Mouse (Mus musculus): ENCODE data around the gene Jam3. TPM values are rescaled to one million over a fixed set of nuclear protein-coding genes. Genes with fewer than 3 reads are reported as not detected.
A peak's percentile ranks its signal among the peaks of the same experiment; 100 is the strongest.

Gene Jam3
- polyA plus RNA-seq, 1 experiment from 2014 or later, result 47.4 TPM

DNA sequence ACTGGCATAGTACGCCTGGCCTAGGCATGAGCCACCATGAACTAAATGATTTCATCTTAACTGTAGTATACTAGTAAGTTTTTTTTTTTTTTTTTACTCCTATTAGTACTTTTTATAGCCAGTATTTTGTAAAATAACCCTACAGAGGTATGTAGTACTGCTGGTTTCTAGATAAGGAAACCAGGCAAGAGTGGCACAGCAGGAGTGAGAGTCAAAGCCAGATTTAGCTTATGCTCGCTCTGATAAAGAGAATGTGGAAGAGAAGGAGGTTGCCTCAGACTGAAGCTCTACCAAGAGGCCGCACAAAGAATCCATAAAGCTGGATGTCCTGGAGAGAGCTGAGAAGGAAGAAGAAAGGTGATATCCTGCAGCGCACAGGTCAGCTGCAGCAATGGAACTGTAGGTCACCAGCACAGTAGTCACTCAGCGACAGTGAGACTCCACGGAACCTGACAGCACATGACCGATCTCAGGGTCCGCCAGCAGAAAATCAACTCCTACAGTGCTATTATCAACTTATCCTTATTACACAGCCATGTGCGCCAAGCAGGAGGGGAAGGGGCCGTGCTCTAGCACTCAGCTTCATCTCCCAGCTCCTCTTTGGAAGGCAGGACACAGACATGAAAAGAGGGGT is 14.7 kb downstream of the Jam3 start:
- H3K4me3 ChIP-seq, result no peak overlapping the region
- 78% methylated on average over 10 of the region's 10 CpGs for WGBS
- H3K4me2 ChIP-seq, result no peak overlapping the region
- no peaks in the 10 kb centered on the region for H3K27me3 ChIP-seq (replicated peaks)
- H3K9ac ChIP-seq, result peak overlapping the region; percentile 14; the same call in 1 of the 2 replicates
- H3K9me3 ChIP-seq (replicated peaks), result no peaks in the 10 kb centered on the region
- peaks cover 5% of the 10 kb centered on the region for H3K36me3 ChIP-seq
- peaks cover 30% of the 10 kb centered on the region for H3K4me1 ChIP-seq (replicated peaks)
- peak overlapping the region; percentile 72 for H3K27ac ChIP-seq (ENCODE audit: poor library complexity, severe bottlenecking)
- ATAC-seq (ENCODE audit: insufficient number of reproducible peaks, low FRiP score), result no peak

DNA sequence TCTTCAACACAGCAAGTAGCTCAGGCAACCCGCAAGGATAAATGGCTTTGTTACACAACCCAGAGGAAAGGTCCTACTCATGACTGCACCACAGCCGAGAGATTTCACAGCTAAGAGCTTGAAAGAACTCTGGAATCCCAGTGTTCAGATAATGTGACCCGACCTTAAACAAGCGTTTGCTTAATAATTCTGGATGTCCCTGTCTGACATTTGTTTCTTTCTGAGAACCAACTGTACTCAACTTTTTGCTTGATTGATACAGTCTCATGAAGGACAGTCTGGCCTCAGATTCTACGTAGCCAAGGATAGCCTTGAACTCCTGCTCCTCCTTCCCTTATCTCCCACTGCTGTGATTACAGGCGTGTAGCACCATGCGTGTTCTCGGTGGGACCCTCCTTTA is 18.6 kb downstream of the Jam3 start:
- Histone ChIP-seq H3K9me3 (replicated peaks) (no peaks in the 10 kb centered on the region), H3K4me3 (no peak overlapping the region), H3K9ac (no peak overlapping the region), H3K27me3 (replicated peaks) (no peaks in the 10 kb centered on the region), H3K4me1 (replicated peaks) (peaks cover 21% of the 10 kb centered on the region), H3K4me2 (no peak overlapping the region), H3K27ac (ENCODE audit: poor library complexity, severe bottlenecking) (no peak overlapping the region), H3K36me3 (peaks cover 5% of the 10 kb centered on the region)
- 64% methylated on average over 8 of the region's 8 CpGs for WGBS
- no peak for ATAC-seq (ENCODE audit: insufficient number of reproducible peaks, low FRiP score)

DNA sequence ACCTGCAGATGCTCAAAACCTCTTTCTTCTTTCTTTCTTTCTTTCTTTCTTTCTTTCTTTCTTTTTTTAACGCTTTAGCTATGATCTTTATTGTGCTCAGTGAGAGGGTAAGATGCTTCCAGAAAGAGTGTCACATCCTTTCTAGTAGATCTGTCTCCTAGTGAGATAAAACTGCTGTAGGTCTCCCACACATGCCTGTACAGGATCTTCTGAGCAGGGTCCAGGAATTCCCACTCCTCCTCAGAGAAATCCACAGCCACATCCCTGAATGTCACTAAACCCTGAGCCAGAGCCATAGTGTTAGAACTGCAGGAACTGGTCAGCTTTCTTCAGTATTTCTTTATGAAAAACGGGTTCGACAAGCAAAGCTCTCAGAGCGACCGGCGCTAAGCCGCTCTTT is 19.8 kb downstream of the Jam3 start:
- Histone ChIP-seq H3K4me1 (replicated peaks) (peaks cover 9% of the 10 kb centered on the region), H3K27me3 (replicated peaks) (no peaks in the 10 kb centered on the region), H3K27ac (ENCODE audit: poor library complexity, severe bottlenecking) (no peak overlapping the region), H3K4me2 (no peak overlapping the region), H3K9me3 (replicated peaks) (no peaks in the 10 kb centered on the region), H3K4me3 (no peak overlapping the region), H3K36me3 (peaks cover 3% of the 10 kb centered on the region), H3K9ac (no peak overlapping the region)
- 87% methylated on average over 7 of the region's 7 CpGs for WGBS
- ATAC-seq (ENCODE audit: insufficient number of reproducible peaks, low FRiP score), result no peak

DNA sequence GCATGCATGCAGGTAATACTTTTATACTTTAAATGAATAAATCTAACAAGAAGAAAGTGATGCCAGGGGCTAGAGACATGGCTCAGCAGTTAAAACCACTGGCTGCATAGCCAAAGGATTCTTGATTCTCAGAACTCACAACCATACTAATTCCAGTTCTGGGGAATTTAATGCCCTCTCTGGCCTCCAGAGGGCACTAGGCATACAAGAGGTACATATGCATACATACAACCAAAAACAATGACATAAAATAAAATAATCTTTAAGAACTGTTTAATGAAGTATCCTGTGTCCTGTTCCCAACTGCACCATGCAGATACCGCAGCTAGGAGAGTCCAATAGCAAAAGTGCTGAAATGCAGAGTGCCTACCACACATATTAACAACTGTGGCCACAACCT is 20.8 kb downstream of the Jam3 start:
- WGBS, result 74% methylated on average over 1 of the region's 1 CpGs
- no peak overlapping the region for H3K4me2 ChIP-seq
- H3K4me1 ChIP-seq (replicated peaks), result peaks cover 10% of the 10 kb centered on the region
- no peak overlapping the region for H3K27ac ChIP-seq (ENCODE audit: poor library complexity, severe bottlenecking)
- H3K36me3 ChIP-seq, result peaks cover 3% of the 10 kb centered on the region
- H3K4me3 ChIP-seq, result no peak overlapping the region
- no peaks in the 10 kb centered on the region for H3K27me3 ChIP-seq (replicated peaks)
- no peak for ATAC-seq (ENCODE audit: insufficient number of reproducible peaks, low FRiP score)
- no peak overlapping the region for H3K9ac ChIP-seq
- H3K9me3 ChIP-seq (replicated peaks), result no peaks in the 10 kb centered on the region

DNA sequence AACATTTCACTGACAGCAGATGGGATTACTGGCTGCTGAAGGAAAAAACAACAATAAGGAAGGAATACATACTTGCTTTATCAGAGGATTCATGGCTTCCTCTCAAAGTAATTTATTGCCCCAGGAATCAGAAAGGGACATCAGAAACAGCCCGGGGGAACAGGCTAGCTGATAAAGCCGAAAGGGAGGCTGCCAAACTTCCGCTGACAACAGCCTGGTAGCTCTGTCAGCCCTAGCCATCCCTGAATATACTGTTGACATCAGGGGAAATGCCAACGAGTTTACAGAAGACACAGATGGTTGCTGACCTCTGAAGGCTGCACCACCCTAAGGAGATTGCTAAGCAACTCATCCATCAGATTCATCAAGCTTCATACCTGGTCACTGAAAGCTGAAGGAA is 26.6 kb downstream of the Jam3 start:
- WGBS, result 48% methylated on average over 4 of the region's 4 CpGs
- H3K27ac ChIP-seq (ENCODE audit: poor library complexity, severe bottlenecking), result no peak overlapping the region
- peaks cover 5% of the 10 kb centered on the region for H3K9me3 ChIP-seq (replicated peaks)
- no peak for ATAC-seq (ENCODE audit: insufficient number of reproducible peaks, low FRiP score)
- peaks cover 22% of the 10 kb centered on the region for H3K4me1 ChIP-seq (replicated peaks)
- no peak overlapping the region for H3K4me3 ChIP-seq
- no peaks in the 10 kb centered on the region for H3K27me3 ChIP-seq (replicated peaks)
- peaks cover 6% of the 10 kb centered on the region for H3K36me3 ChIP-seq
- no peak overlapping the region for H3K9ac ChIP-seq
- no peak overlapping the region for H3K4me2 ChIP-seq

DNA sequence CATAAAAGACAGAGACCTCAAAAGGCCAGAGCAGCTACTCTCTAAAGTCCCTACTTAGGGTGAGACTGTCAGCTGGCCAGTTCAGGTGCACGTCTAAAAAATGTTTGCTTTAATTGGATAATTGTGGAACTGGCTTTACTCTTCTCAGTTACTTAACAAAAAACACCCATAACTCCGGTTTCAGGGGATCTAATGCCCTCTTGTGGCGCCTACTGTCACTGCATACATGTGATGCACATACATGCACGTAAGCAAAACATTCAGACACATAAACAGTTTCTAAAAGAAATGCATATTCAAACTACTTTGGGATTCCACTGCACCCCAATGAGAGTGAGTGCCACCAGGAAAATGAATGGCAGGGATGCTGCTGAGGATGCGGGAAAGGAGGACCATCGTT is 28.7 kb downstream of the Jam3 start:
- H3K9me3 ChIP-seq (replicated peaks), result peaks cover 5% of the 10 kb centered on the region
- H3K9ac ChIP-seq, result no peak overlapping the region
- H3K4me2 ChIP-seq, result no peak overlapping the region
- peaks cover 22% of the 10 kb centered on the region for H3K4me1 ChIP-seq (replicated peaks)
- WGBS, result 86% methylated on average over 6 of the region's 6 CpGs
- 0 out of 2 replicates have a peak, but pooled peaks cover 3% of the 10 kb centered on the region for H3K36me3 ChIP-seq
- no peak for ATAC-seq (ENCODE audit: insufficient number of reproducible peaks, low FRiP score)
- H3K4me3 ChIP-seq, result no peak overlapping the region
- no peak overlapping the region for H3K27ac ChIP-seq (ENCODE audit: poor library complexity, severe bottlenecking)
- no peaks in the 10 kb centered on the region for H3K27me3 ChIP-seq (replicated peaks)

DNA sequence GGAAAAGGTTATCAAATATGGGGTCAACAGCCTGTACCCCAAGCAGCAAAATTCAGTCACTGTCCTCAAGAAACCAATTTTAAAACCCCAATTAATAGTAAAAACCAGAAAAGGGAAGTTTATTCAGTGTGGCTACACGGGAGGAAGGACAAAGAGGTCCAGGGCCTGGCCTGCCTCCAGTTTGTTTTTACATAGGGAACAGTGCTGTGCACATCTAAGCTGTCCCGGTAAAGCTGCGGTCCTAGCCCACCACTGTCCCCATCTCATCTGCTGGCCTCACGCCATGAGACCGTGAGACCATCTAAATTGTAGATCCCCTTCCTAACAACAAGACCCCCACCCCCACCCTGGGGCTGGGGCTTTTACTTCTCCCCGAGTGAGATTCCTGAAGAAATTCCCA is 29.8 kb downstream of the Jam3 start:
- Histone ChIP-seq H3K27me3 (replicated peaks) (no peaks in the 10 kb centered on the region), H3K9ac (no peak overlapping the region), H3K36me3 (0 out of 2 replicates have a peak, but pooled peaks cover 3% of the 10 kb centered on the region), H3K27ac (ENCODE audit: poor library complexity, severe bottlenecking) (no peak overlapping the region), H3K4me3 (no peak overlapping the region), H3K4me1 (replicated peaks) (peaks cover 22% of the 10 kb centered on the region), H3K4me2 (no peak overlapping the region), H3K9me3 (replicated peaks) (peaks cover 7% of the 10 kb centered on the region)
- WGBS, result 56% methylated on average over 6 of the region's 6 CpGs
- no peak for ATAC-seq (ENCODE audit: insufficient number of reproducible peaks, low FRiP score)

DNA sequence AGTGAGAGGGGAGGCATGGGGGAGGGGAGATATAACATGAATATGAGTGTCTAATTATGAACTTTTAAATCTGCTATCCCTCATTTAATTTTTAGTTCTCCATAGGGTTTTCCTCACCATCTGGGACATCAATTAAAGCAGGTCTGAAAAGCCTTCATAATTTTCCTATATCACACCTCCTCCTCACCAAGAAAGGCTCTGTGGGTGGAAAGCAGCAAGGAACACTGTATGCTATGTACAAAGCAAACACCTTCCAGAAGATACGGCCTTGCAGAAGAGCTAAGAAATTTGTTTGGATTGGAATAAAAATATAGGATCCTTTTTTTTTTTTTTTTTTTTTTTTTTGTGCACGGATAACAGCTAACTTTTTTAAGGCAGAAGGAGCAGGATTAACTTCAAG is 31.3 kb downstream of the Jam3 start:
- Histone ChIP-seq H3K27me3 (replicated peaks) (no peaks in the 10 kb centered on the region), H3K4me1 (replicated peaks) (peaks cover 16% of the 10 kb centered on the region), H3K9me3 (replicated peaks) (peaks cover 7% of the 10 kb centered on the region), H3K36me3 (0 out of 2 replicates have a peak, but pooled peaks cover 3% of the 10 kb centered on the region), H3K9ac (no peak overlapping the region), H3K27ac (ENCODE audit: poor library complexity, severe bottlenecking) (no peak overlapping the region), H3K4me3 (no peak overlapping the region), H3K4me2 (no peak overlapping the region)
- WGBS, result 83% methylated on average over 2 of the region's 2 CpGs
- ATAC-seq (ENCODE audit: insufficient number of reproducible peaks, low FRiP score), result no peak

DNA sequence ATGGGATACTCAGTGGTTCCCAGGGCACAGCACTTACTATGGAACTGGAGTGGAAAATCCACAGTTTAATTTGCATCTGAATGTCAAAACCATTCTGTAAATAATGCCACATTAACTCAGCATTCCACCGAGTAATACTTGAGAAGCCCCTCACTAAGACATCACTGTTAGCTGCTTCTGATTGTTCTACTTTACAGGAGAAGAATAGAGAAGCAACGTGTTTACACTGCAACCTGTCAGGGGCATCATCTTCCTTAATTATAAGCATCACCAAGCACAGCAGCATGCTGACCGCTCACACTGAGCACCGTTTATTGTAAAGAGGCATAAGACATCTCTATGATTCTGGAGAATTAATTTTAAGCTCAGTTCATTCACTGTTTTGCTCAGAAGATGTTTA is 32.3 kb downstream of the Jam3 start:
- Histone ChIP-seq H3K27me3 (replicated peaks) (no peaks in the 10 kb centered on the region), H3K9me3 (replicated peaks) (peaks cover 7% of the 10 kb centered on the region), H3K4me3 (no peak overlapping the region), H3K4me1 (replicated peaks) (peaks cover 10% of the 10 kb centered on the region), H3K36me3 (0 out of 2 replicates have a peak, but pooled peaks cover 3% of the 10 kb centered on the region), H3K27ac (ENCODE audit: poor library complexity, severe bottlenecking) (no peak overlapping the region), H3K4me2 (no peak overlapping the region), H3K9ac (no peak overlapping the region)
- no peak for ATAC-seq (ENCODE audit: insufficient number of reproducible peaks, low FRiP score)
- 87% methylated on average over 4 of the region's 4 CpGs for WGBS

DNA sequence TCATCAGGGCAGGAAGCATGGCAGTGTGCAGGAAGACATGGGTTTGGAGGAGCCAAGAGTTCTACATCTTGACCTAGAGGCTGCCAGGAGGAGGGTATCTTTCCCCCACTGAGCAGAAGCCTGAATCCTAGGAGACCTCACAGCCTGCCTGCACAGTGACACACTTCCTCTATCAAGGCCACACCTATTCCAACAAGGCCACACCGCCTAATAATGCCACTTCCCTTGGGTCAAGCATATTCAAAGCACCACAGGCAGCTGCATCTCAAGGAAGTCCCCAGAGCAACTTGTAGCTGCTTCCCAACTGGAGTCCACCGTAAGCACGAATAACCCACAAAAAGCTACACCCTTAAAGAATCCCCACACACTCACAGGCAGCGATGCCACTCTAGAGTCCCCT is 33.1 kb downstream of the Jam3 start:
- Histone ChIP-seq H3K9ac (no peak overlapping the region), H3K4me2 (no peak overlapping the region), H3K27me3 (replicated peaks) (no peaks in the 10 kb centered on the region), H3K4me3 (no peak overlapping the region), H3K27ac (ENCODE audit: poor library complexity, severe bottlenecking) (no peak overlapping the region), H3K36me3 (0 out of 2 replicates have a peak, but pooled peaks cover 3% of the 10 kb centered on the region), H3K9me3 (replicated peaks) (peaks cover 7% of the 10 kb centered on the region), H3K4me1 (replicated peaks) (peaks cover 12% of the 10 kb centered on the region)
- no peak for ATAC-seq (ENCODE audit: insufficient number of reproducible peaks, low FRiP score)
- WGBS, result 78% methylated on average over 4 of the region's 4 CpGs

DNA sequence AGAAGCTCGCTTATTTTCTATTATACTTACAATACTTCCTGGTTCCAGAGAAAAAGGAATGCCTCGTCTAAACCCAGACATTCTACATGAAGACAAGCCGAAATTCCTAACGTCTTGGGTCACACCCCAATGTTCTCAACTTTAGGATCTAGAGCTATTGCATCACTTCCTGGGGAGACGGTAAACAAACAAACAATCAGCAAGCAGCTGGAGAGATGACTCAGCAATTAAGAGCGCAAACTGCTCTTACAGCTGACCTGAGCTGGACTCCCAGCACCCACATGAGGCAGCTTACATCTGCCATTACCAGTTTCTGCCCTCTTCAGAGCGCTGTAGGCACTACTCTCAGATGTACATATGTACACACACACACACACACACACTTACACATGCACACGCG is 34.0 kb downstream of the Jam3 start:
- H3K9me3 ChIP-seq (replicated peaks), result 0 out of 2 replicates have a peak, but pooled peaks cover 3% of the 10 kb centered on the region
- H3K4me2 ChIP-seq, result no peak overlapping the region
- ATAC-seq (ENCODE audit: insufficient number of reproducible peaks, low FRiP score), result no peak
- no peaks in the 10 kb centered on the region for H3K36me3 ChIP-seq
- no peak overlapping the region for H3K27ac ChIP-seq (ENCODE audit: poor library complexity, severe bottlenecking)
- WGBS, result 85% methylated on average over 9 of the region's 9 CpGs
- no peak overlapping the region for H3K4me3 ChIP-seq
- H3K27me3 ChIP-seq (replicated peaks), result no peaks in the 10 kb centered on the region
- no peak overlapping the region for H3K9ac ChIP-seq
- peaks cover 12% of the 10 kb centered on the region for H3K4me1 ChIP-seq (replicated peaks)

DNA sequence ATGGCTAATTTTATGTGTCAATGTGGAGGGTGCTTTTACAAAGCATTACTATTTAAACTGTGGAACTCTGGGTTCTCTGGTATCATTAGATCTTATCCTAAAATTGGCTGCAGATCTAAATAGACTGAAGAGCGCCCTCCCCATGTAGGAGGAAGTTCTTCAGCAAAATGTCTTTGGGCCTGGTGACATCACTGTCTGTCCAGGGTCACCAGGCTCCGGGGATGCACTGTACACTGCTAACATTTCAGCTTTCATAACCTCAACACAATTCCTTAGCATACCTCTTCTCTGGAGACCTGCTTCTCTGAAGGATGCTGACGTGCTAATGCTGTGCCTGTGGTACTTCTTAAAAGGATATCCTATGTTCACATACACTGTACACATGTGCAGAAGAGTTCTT is 43.5 kb downstream of the Jam3 start:
- Histone ChIP-seq H3K36me3 (no peaks in the 10 kb centered on the region), H3K9ac (no peak overlapping the region), H3K4me3 (no peak overlapping the region), H3K4me2 (no peak overlapping the region), H3K27me3 (replicated peaks) (no peaks in the 10 kb centered on the region), H3K27ac (ENCODE audit: poor library complexity, severe bottlenecking) (no peak overlapping the region), H3K9me3 (replicated peaks) (no peaks in the 10 kb centered on the region), H3K4me1 (replicated peaks) (peaks cover 24% of the 10 kb centered on the region)
- ATAC-seq (ENCODE audit: insufficient number of reproducible peaks, low FRiP score), result no peak
- WGBS, result 83% methylated on average over 3 of the region's 3 CpGs
